Mouse (Mus musculus): ENCODE results near the gene March5. TPM values are rescaled to one million over a fixed set of nuclear protein-coding genes. Genes with fewer than 3 reads are reported as not detected.

Gene March5
- polyA plus RNA-seq, 1 experiment from 2014 or later = 76.9 TPM

- H3K27ac ChIP-seq (replicated peaks) = no peak overlapping the region
- H3K27me3 ChIP-seq (replicated peaks) = no peaks in the 10 kb centered on the region
- H3K4me1 ChIP-seq = peaks cover 24% of the 10 kb centered on the region
- no peak overlapping the region for H3K4me2 ChIP-seq
- peaks cover 24% of the 10 kb centered on the region for H3K36me3 ChIP-seq
- no peak overlapping the region for H3K9ac ChIP-seq
- no peak overlapping the region for H3K4me3 ChIP-seq
- no peaks in the 10 kb centered on the region for H3K9me3 ChIP-seq
- 30% methylated on average over 10 of the region's 10 CpGs for WGBS
- ATAC-seq (ENCODE audit: extremely low read depth, insufficient number of reproducible peaks, low FRiP score, low TSS enrichment) = no peak
Observed at GRCm38 (mm10) chr19:37265333-37266103, 58.2 kb downstream of the March5 start.

DNA sequence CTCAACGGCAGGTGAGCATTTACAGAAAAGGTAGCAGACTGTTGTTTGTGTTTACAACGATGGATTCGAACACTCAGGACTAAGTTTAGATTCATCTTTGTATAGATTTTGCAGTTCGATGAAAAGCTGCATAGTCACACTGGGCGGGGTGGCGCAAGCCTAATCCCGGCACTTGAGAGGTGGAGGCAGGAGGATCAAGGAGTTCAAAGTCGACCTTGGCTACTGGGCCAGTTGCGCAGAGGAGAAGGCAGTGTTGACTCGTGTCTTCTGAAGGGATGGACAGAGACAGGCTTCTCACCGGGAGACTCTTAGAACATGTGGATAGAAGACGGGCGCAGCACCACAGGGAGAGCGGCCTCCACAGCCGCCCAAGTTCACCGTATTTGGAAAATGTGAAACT lies 61.8 kb downstream of the March5 start:
- Histone ChIP-seq H3K4me1 (peaks cover 17% of the 10 kb centered on the region), H3K27me3 (replicated peaks) (no peaks in the 10 kb centered on the region), H3K9ac (no peak overlapping the region), H3K4me3 (no peak overlapping the region), H3K9me3 (no peaks in the 10 kb centered on the region), H3K4me2 (no peak overlapping the region), H3K36me3 (peaks cover 41% of the 10 kb centered on the region), H3K27ac (replicated peaks) (no peak overlapping the region)
- ATAC-seq (ENCODE audit: extremely low read depth, insufficient number of reproducible peaks, low FRiP score, low TSS enrichment) = no peak
- WGBS = 85% methylated on average over 16 of the region's 16 CpGs

Other genes starting within 250 kb of the March5 start
- gene Cpeb3, start 1.1 kb downstream of the March5 start, polyA plus RNA-seq (2015; fragmentation: Nextera tagmentation; extraction: Ambion mirVana) = 6.5 and 7.9 TPM in 2 replicates
- gene Ide, start 130.3 kb downstream of the March5 start, polyA plus RNA-seq (2015; fragmentation: Nextera tagmentation; extraction: Ambion mirVana) = 52.5 and 59.0 TPM in 2 replicates
- gene Kif11, start 168.9 kb downstream of the March5 start, polyA plus RNA-seq (2015; fragmentation: Nextera tagmentation; extraction: Ambion mirVana) = 39.5 and 42.0 TPM in 2 replicates
- gene Hhex, start 227.3 kb downstream of the March5 start, polyA plus RNA-seq (2015; fragmentation: Nextera tagmentation; extraction: Ambion mirVana) = 14.6 and 15.1 TPM in 2 replicates

Measured in heart, embryonic 13.5 days (tissue).